Mouse (Mus musculus): ENCODE data around the gene Cab39l.

GRCm38 (mm10) chr14:59543956-59544355 is 103.2 kb downstream of the Cab39l start:
- TF ChIP-seq CTCF (IDR thresholded peaks at IDR 0.05; ENCODE audit: control insufficient read depth, insufficient read depth, insufficient replicate concordance, low read depth, low read length) (no peak), POLR2A (IDR thresholded peaks at IDR 0.05; ENCODE audit: control insufficient read depth, low read depth, low read length) (no peak)

Data from testis, adult 2 months (tissue).